Mouse (Mus musculus) hindbrain, embryonic 13.5 days (tissue): ENCODE measurements around the gene Pappa2. TPM values are rescaled to one million over a fixed set of nuclear protein-coding genes. Genes with fewer than 3 reads are reported as not detected.

Experiments
- ATAC-seq: fragments of 200-750 bp; cut with Nextera tagmentation; 2 replicates; pipeline ENCODE4 v1.8.0; 2017; ENCODE audit warnings: moderate TSS enrichment; ENCODE audit not compliant: low FRiP score
- H3K27ac ChIP-seq: fragments of 300-500 bp; sonication (generic); 2 replicates; pipeline ENCODE4 v1.5.1; 2015; ENCODE audit warnings: inconsistent platforms, mild to moderate bottlenecking, moderate library complexity
- H3K27me3 ChIP-seq: fragments of 300-500 bp; sonication (generic); 2 replicates; pipeline ENCODE4 v1.6.1; 2015; ENCODE audit warnings: mild to moderate bottlenecking, inconsistent platforms
- H3K36me3 ChIP-seq: fragments of 300-500 bp; sonication (generic); 2 replicates; pipeline ENCODE4 v1.6.1; 2015; ENCODE audit warnings: mild to moderate bottlenecking, inconsistent platforms
- H3K4me1 ChIP-seq: fragments of 300-500 bp; sonication (generic); replicated peaks from 2 replicates; pipeline ENCODE4 v1.6.1; 2015; ENCODE audit warnings: inconsistent platforms
- H3K4me2 ChIP-seq: fragments of 300-500 bp; sonication (generic); 2 replicates; pipeline ENCODE4 v1.6.1; 2015; ENCODE audit warnings: inconsistent platforms, mild to moderate bottlenecking, moderate library complexity
- H3K4me3 ChIP-seq: fragments of 300-500 bp; sonication (generic); 2 replicates; pipeline ENCODE4 v1.5.1; 2015; ENCODE audit warnings: mild to moderate bottlenecking, inconsistent platforms
- H3K9ac ChIP-seq: fragments of 300-500 bp; sonication (generic); 2 replicates; pipeline ENCODE4 v1.6.1; 2015; ENCODE audit warnings: mild to moderate bottlenecking, inconsistent platforms
- H3K9me3 ChIP-seq: fragments of 300-500 bp; sonication (generic); 2 replicates; pipeline ENCODE4 v1.6.1; 2016; ENCODE audit warnings: inconsistent platforms
- WGBS: fragments of 180-500 bp; shearing (Covaris S2); methylation state at CpG from one replicate; pipeline ENCODE4 v1.1.7; 2015; 5-methylcytosine and 5-hydroxymethylcytosine counted together
- polyA plus RNA-seq: library from polyadenylated mRNA; unstranded; fragments of >200 nt; fragmentation: Nextera tagmentation; extraction: Ambion mirVana; gene quantifications from 2 replicates; pipeline ENCODE4 v1.2.1, GENCODE M21; 2015

Gene Pappa2
- polyA plus RNA-seq, 1 experiment from 2014 or later, result 0.66 TPM

GRCm38 (mm10) chr1:158875487-158875886, 104.8 kb downstream of the Pappa2 start:
- Histone ChIP-seq H3K4me3 (no peak overlapping the region), H3K9me3 (no peaks in the 10 kb centered on the region), H3K36me3 (no peaks in the 10 kb centered on the region), H3K4me2 (no peak overlapping the region), H3K27ac (no peak overlapping the region), H3K27me3 (no peaks in the 10 kb centered on the region), H3K4me1 (no peaks in the 10 kb centered on the region), H3K9ac (no peak overlapping the region)
- 84% methylated on average over 3 of the region's 3 CpGs for WGBS
- ATAC-seq, result no peak

- Histone ChIP-seq H3K4me1 (no peaks in the 10 kb centered on the region), H3K27ac (no peak overlapping the region), H3K36me3 (no peaks in the 10 kb centered on the region), H3K27me3 (no peaks in the 10 kb centered on the region), H3K9ac (no peak overlapping the region), H3K4me3 (no peak overlapping the region), H3K4me2 (no peak overlapping the region), H3K9me3 (no peaks in the 10 kb centered on the region)
- WGBS, result 95% methylated on average over 2 of the region's 2 CpGs
- no peak for ATAC-seq
Observed at GRCm38 (mm10) chr1:158874552-158875077, 105.7 kb downstream of the Pappa2 start.

GRCm38 (mm10) chr1:158873631-158874030, 106.7 kb downstream of the Pappa2 start:
- no peak overlapping the region for H3K4me3 ChIP-seq
- H3K27me3 ChIP-seq, result no peaks in the 10 kb centered on the region
- ATAC-seq, result no peak
- H3K36me3 ChIP-seq, result no peaks in the 10 kb centered on the region
- no peaks in the 10 kb centered on the region for H3K4me1 ChIP-seq
- H3K9ac ChIP-seq, result no peak overlapping the region
- WGBS, result 85% methylated on average over 1 of the region's 1 CpGs
- H3K27ac ChIP-seq, result no peak overlapping the region
- no peak overlapping the region for H3K4me2 ChIP-seq
- H3K9me3 ChIP-seq, result no peaks in the 10 kb centered on the region

- no peak overlapping the region for H3K4me2 ChIP-seq
- no peak overlapping the region for H3K27ac ChIP-seq
- 85% methylated on average over 2 of the region's 2 CpGs for WGBS
- H3K4me1 ChIP-seq, result no peaks in the 10 kb centered on the region
- no peak overlapping the region for H3K9ac ChIP-seq
- no peaks in the 10 kb centered on the region for H3K9me3 ChIP-seq
- ATAC-seq, result no peak
- no peaks in the 10 kb centered on the region for H3K36me3 ChIP-seq
- H3K4me3 ChIP-seq, result no peak overlapping the region
- no peaks in the 10 kb centered on the region for H3K27me3 ChIP-seq
Observed at GRCm38 (mm10) chr1:158871401-158871800, 108.9 kb downstream of the Pappa2 start.

- no peaks in the 10 kb centered on the region for H3K36me3 ChIP-seq
- no peak overlapping the region for H3K4me3 ChIP-seq
- no peaks in the 10 kb centered on the region for H3K27me3 ChIP-seq
- 71% methylated on average over 5 of the region's 5 CpGs for WGBS
- no peak overlapping the region for H3K27ac ChIP-seq
- no peak overlapping the region for H3K9ac ChIP-seq
- no peak overlapping the region for H3K4me2 ChIP-seq
- H3K9me3 ChIP-seq, result no peaks in the 10 kb centered on the region
- ATAC-seq, result no peak
- no peaks in the 10 kb centered on the region for H3K4me1 ChIP-seq
Observed at GRCm38 (mm10) chr1:158860190-158860589, 120.1 kb downstream of the Pappa2 start.

- Histone ChIP-seq H3K36me3 (no peaks in the 10 kb centered on the region), H3K4me1 (no peaks in the 10 kb centered on the region)
- 71% methylated on average over 5 of the region's 5 CpGs for WGBS
Observed at GRCm38 (mm10) chr1:158853936-158854882, 126.1 kb downstream of the Pappa2 start.

GRCm38 (mm10) chr1:158852836-158853567, 127.3 kb downstream of the Pappa2 start:
- no peak for ATAC-seq
- no peak overlapping the region for H3K9ac ChIP-seq
- 90% methylated on average over 14 of the region's 14 CpGs for WGBS

More at GRCm38 (mm10) chr1:158853936-158854882, 126.1 kb downstream of the Pappa2 start:
- H3K9ac ChIP-seq, result no peak overlapping the region
- no peak overlapping the region for H3K4me3 ChIP-seq
- no peaks in the 10 kb centered on the region for H3K9me3 ChIP-seq
- H3K4me2 ChIP-seq, result no peak overlapping the region
- ATAC-seq, result no peak
- H3K27ac ChIP-seq, result no peak overlapping the region
- H3K27me3 ChIP-seq, result no peaks in the 10 kb centered on the region

GRCm38 (mm10) chr1:158850459-158850858, 129.8 kb downstream of the Pappa2 start:
- 66% methylated on average over 3 of the region's 3 CpGs for WGBS
- no peaks in the 10 kb centered on the region for H3K36me3 ChIP-seq
- no peak overlapping the region for H3K4me3 ChIP-seq
- no peak overlapping the region for H3K27ac ChIP-seq
- H3K27me3 ChIP-seq, result no peaks in the 10 kb centered on the region
- H3K4me2 ChIP-seq, result no peak overlapping the region
- H3K9ac ChIP-seq, result no peak overlapping the region
- no peaks in the 10 kb centered on the region for H3K4me1 ChIP-seq
- ATAC-seq, result no peak
- no peaks in the 10 kb centered on the region for H3K9me3 ChIP-seq

More at GRCm38 (mm10) chr1:158852836-158853567, 127.3 kb downstream of the Pappa2 start:
- H3K4me1 ChIP-seq, result no peaks in the 10 kb centered on the region
- H3K36me3 ChIP-seq, result no peaks in the 10 kb centered on the region
- no peak overlapping the region for H3K27ac ChIP-seq
- no peaks in the 10 kb centered on the region for H3K9me3 ChIP-seq
- no peak overlapping the region for H3K4me2 ChIP-seq
- no peaks in the 10 kb centered on the region for H3K27me3 ChIP-seq
- H3K4me3 ChIP-seq, result no peak overlapping the region

- Histone ChIP-seq H3K9ac (no peak overlapping the region), H3K4me1 (no peaks in the 10 kb centered on the region), H3K4me3 (no peak overlapping the region), H3K27ac (no peak overlapping the region), H3K4me2 (no peak overlapping the region), H3K36me3 (no peaks in the 10 kb centered on the region), H3K9me3 (no peaks in the 10 kb centered on the region), H3K27me3 (no peaks in the 10 kb centered on the region)
- ATAC-seq, result no peak
- WGBS, result 72% methylated on average over 10 of the region's 10 CpGs
Observed at GRCm38 (mm10) chr1:158844604-158845003, 135.7 kb downstream of the Pappa2 start.

- H3K4me1 ChIP-seq, result no peaks in the 10 kb centered on the region
- no peaks in the 10 kb centered on the region for H3K27me3 ChIP-seq
- H3K36me3 ChIP-seq, result no peaks in the 10 kb centered on the region
- H3K9ac ChIP-seq, result no peak overlapping the region
- ATAC-seq, result no peak
- H3K27ac ChIP-seq, result no peak overlapping the region
- no peaks in the 10 kb centered on the region for H3K9me3 ChIP-seq
- 85% methylated on average over 4 of the region's 4 CpGs for WGBS
- H3K4me2 ChIP-seq, result no peak overlapping the region
- no peak overlapping the region for H3K4me3 ChIP-seq
Observed at GRCm38 (mm10) chr1:158837151-158837550, 143.1 kb downstream of the Pappa2 start.

GRCm38 (mm10) chr1:158830152-158830551, 150.1 kb downstream of the Pappa2 start:
- Histone ChIP-seq H3K9ac (no peak overlapping the region), H3K9me3 (no peaks in the 10 kb centered on the region)
- no peak for ATAC-seq

GRCm38 (mm10) chr1:158827931-158828330, 152.4 kb downstream of the Pappa2 start:
- Histone ChIP-seq H3K4me3 (no peak overlapping the region), H3K9ac (no peak overlapping the region), H3K36me3 (no peaks in the 10 kb centered on the region), H3K4me1 (no peaks in the 10 kb centered on the region), H3K27ac (no peak overlapping the region), H3K4me2 (no peak overlapping the region), H3K27me3 (no peaks in the 10 kb centered on the region), H3K9me3 (no peaks in the 10 kb centered on the region)
- no peak for ATAC-seq

More at GRCm38 (mm10) chr1:158830152-158830551, 150.1 kb downstream of the Pappa2 start:
- no peaks in the 10 kb centered on the region for H3K4me1 ChIP-seq
- H3K27ac ChIP-seq, result no peak overlapping the region
- no peaks in the 10 kb centered on the region for H3K27me3 ChIP-seq
- 83% methylated on average over 3 of the region's 3 CpGs for WGBS
- H3K4me2 ChIP-seq, result no peak overlapping the region
- H3K36me3 ChIP-seq, result no peaks in the 10 kb centered on the region
- H3K4me3 ChIP-seq, result no peak overlapping the region
